Mouse (Mus musculus) hindbrain, embryonic 13.5 days (tissue): ENCODE data around the gene Per1. TPM values are rescaled to one million over a fixed set of nuclear protein-coding genes. Genes with fewer than 3 reads are reported as not detected.

Experiments used
- ATAC-seq: fragments of 200-750 bp; cut with Nextera tagmentation; 2 replicates; pipeline ENCODE4 v1.8.0; 2017; ENCODE audit warnings: moderate TSS enrichment; ENCODE audit not compliant: low FRiP score
- H3K27ac ChIP-seq: fragments of 300-500 bp; sonication (generic); 2 replicates; pipeline ENCODE4 v1.5.1; 2015; ENCODE audit warnings: inconsistent platforms, mild to moderate bottlenecking, moderate library complexity
- H3K27me3 ChIP-seq: fragments of 300-500 bp; sonication (generic); 2 replicates; pipeline ENCODE4 v1.6.1; 2015; ENCODE audit warnings: mild to moderate bottlenecking, inconsistent platforms
- H3K36me3 ChIP-seq: fragments of 300-500 bp; sonication (generic); 2 replicates; pipeline ENCODE4 v1.6.1; 2015; ENCODE audit warnings: mild to moderate bottlenecking, inconsistent platforms
- H3K4me1 ChIP-seq: fragments of 300-500 bp; sonication (generic); replicated peaks from 2 replicates; pipeline ENCODE4 v1.6.1; 2015; ENCODE audit warnings: inconsistent platforms
- H3K4me2 ChIP-seq: fragments of 300-500 bp; sonication (generic); 2 replicates; pipeline ENCODE4 v1.6.1; 2015; ENCODE audit warnings: inconsistent platforms, mild to moderate bottlenecking, moderate library complexity
- H3K4me3 ChIP-seq: fragments of 300-500 bp; sonication (generic); 2 replicates; pipeline ENCODE4 v1.5.1; 2015; ENCODE audit warnings: mild to moderate bottlenecking, inconsistent platforms
- H3K9ac ChIP-seq: fragments of 300-500 bp; sonication (generic); 2 replicates; pipeline ENCODE4 v1.6.1; 2015; ENCODE audit warnings: mild to moderate bottlenecking, inconsistent platforms
- H3K9me3 ChIP-seq: fragments of 300-500 bp; sonication (generic); 2 replicates; pipeline ENCODE4 v1.6.1; 2016; ENCODE audit warnings: inconsistent platforms
- WGBS: fragments of 180-500 bp; shearing (Covaris S2); methylation state at CpG from one replicate; pipeline ENCODE4 v1.1.7; 2015; 5-methylcytosine and 5-hydroxymethylcytosine counted together
- polyA plus RNA-seq: library from polyadenylated mRNA; unstranded; fragments of >200 nt; fragmentation: Nextera tagmentation; extraction: Ambion mirVana; gene quantifications from 2 replicates; pipeline ENCODE4 v1.2.1, GENCODE M21; 2015

Per1 gene
- polyA plus RNA-seq, 1 experiment from 2014 or later = 9.4 TPM

DNA sequence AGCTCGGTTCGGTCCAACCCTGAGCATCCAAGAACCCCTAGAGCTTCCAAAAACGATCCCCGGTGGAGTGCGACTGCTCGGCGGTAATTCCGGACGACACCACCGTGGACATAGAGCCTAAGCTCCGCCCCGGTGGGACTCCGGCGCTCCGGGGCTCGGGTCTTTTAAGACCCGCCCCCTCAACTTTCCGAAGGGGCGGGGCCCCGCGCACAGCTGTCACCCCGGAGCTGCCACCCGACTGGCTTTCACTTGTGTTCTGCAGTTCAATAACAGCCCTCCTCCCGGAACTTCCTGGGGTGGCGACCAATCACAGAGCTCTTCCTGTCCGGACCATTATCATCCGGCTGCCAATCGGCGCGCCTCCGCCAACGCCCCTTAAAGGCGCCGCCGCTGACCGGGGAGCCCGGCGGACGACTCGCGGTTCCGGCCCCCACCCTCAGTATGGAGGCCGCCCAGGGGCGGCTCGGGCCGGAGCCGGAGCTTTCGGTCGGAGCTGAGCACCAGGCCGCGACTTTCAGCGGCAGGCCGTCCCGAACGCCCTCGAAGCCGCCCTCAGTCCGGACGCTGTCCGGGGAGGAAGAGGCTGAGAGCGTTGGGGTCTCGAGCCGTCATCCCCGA lies 35.6 kb upstream of the Per1 start, which contains the start of gene Borcs6:
Gene Borcs6 (plus strand): TSS at position 361 of the 618 bp plus-strand sequence.
- H3K9me3 ChIP-seq = no peaks in the 10 kb centered on the region
- peak within 1 kb of the TSS; percentile 97 for H3K4me2 ChIP-seq
- H3K27me3 ChIP-seq = no peaks in the 10 kb centered on the region
- peak; percentile 92 for ATAC-seq
- WGBS = 0% methylated on average over 58 of the region's 64 CpGs
- H3K27ac ChIP-seq = peak within 1 kb of the TSS; percentile 94
- peak within 1 kb of the TSS; percentile 90 for H3K9ac ChIP-seq
- H3K36me3 ChIP-seq = no peaks in the 10 kb centered on the region
- peak within 1 kb of the TSS; percentile 63 for H3K4me3 ChIP-seq
- H3K4me1 ChIP-seq = peaks cover 34% of the 10 kb centered on the region

DNA sequence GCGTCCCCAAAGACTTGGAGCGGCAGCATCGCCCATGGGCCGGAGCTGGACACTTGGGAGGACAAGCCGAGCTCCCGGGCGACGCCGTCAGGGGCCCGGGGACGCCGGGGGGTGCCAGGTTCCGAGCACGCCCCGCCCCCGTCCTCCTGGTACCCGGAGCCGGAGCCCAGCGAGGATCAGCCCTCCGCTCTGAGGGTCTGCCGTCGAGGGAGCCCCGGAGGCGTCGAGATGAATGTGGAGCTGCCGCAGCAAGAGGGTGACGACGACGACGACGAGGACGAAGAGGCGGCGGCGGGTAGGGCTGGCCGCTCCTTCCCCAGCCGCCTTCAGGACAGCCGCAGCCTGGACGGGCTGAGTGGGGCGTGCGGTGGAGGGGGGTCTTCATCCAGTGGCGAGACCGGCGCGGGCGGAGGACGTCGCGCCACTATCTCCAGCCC lies 35.0 kb upstream of the Per1 start:
- Histone ChIP-seq H3K36me3 (no peaks in the 10 kb centered on the region), H3K4me3 (peak overlapping the region; percentile 63), H3K4me2 (peak overlapping the region; percentile 97), H3K27me3 (no peaks in the 10 kb centered on the region), H3K27ac (peak overlapping the region; percentile 94), H3K9ac (peak overlapping the region; percentile 90), H3K9me3 (no peaks in the 10 kb centered on the region), H3K4me1 (peaks cover 37% of the 10 kb centered on the region)
- WGBS = under 1% methylated on average over 48 of the region's 49 CpGs
- peak; percentile 34 for ATAC-seq

DNA sequence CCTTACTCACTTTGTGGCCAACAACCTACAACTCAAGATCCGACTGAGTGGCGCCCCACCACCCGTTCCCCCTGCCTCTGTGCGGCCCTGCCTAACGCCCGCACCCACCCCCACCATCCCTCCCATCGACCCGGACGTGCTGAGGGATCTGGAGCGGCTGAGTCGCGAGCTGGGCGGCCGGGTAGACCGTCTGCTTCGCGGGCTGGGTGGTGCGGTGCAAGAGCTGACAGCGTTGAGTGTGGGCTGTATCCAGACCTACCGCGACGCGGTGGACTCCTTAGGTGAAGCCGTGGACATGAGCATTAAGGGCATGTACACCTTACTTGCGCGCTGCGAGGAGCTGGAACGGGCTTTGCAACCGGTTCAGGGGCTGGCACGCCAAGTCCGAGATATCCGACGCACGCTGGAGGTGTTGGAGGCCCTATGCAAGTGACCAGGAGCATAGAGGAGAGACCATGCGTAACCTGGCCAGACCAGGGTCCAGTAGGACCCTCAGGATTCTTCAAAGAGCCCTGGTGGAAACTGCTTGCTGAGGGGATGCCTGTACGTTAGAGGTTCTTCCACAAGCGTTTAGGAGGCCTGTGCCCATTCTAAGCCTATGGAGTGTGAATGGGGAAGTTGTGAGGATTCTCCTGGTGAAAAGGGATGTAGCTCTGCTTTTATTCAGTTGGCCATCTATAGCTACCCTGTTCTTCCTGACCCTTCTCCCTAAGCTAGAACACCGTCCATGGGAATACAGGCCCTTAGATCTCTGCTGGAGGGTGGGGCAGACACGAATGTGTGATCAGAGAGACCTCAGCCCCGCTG lies 34.4 kb upstream of the Per1 start:
- Histone ChIP-seq H3K27ac (peak overlapping the region; percentile 94), H3K9ac (peak overlapping the region; percentile 90), H3K4me3 (peak overlapping the region; percentile 63), H3K36me3 (no peaks in the 10 kb centered on the region), H3K4me2 (peak overlapping the region; percentile 97), H3K9me3 (no peaks in the 10 kb centered on the region), H3K27me3 (no peaks in the 10 kb centered on the region), H3K4me1 (peaks cover 37% of the 10 kb centered on the region)
- peak; percentile 4; the same call in 1 of the 2 replicates for ATAC-seq
- 1% methylated on average over 38 of the region's 40 CpGs for WGBS

DNA sequence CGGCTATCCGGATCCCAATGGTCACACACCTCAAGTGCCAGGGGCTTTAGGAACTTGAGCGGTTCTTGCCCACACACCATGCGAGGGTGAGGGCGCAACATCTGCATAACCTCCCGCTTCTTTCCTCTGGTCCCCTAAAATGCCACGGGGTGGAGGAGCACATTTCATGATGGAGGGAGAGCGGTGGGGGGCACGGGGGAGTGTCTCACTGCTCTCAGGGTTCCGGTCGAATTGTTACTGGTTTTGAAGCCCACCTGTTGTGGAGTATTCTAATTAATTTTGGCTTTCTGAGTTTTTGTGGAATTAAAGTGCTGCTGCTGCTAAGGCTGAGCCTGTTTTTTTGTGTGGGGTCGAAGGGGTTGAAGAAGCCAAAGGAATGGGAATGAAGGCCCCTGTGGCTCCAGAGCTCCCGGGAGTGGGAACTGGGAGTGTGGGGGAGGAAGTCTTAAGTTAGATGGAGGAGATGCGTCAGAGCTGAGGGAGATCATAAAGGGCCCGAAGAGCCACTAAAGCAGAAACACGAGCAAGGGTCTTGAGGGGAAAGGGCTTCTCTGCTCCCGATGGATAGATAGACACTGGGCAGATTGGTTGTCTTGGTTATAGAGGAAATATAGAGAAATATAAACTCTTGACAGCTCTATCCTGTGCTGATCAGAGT lies 33.6 kb upstream of the Per1 start:
- H3K27me3 ChIP-seq = no peaks in the 10 kb centered on the region
- H3K4me1 ChIP-seq = peaks cover 44% of the 10 kb centered on the region
- 6% methylated on average over 17 of the region's 17 CpGs for WGBS
- no peaks in the 10 kb centered on the region for H3K36me3 ChIP-seq
- peak overlapping the region; percentile 63 for H3K4me3 ChIP-seq
- no peaks in the 10 kb centered on the region for H3K9me3 ChIP-seq
- H3K4me2 ChIP-seq = peak overlapping the region; percentile 97
- no peak for ATAC-seq
- H3K9ac ChIP-seq = peak overlapping the region; percentile 90
- H3K27ac ChIP-seq = 0 out of 2 replicates have a peak overlapping the region, but pooled peaks have one; percentile 30

DNA sequence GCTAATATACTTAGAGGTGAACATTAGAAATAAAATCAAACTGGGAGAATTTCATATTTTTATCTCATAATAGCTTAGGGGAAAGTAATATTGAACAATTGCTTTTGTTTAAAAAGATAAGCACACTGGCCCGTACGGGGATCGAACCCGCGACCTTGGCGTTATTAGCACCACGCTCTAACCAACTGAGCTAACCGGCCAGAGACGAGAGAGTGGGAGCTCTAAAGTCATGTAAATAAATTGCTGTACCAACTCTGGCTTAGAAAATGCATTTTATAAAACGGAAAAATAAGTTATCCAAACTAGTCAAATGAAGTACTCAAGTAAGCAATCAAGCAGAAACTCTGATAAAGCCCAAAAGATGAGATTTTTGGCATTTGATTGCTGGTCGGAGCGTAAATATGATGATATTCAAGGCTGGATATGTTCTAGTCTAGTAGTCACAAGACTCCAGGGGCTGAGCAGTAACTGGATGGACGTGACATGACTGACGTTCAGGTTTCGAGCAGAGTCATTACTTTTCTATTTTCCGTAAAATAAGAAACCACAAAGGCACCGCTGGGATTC lies 32.7 kb upstream of the Per1 start:
- peaks cover 51% of the 10 kb centered on the region for H3K4me1 ChIP-seq

DNA sequence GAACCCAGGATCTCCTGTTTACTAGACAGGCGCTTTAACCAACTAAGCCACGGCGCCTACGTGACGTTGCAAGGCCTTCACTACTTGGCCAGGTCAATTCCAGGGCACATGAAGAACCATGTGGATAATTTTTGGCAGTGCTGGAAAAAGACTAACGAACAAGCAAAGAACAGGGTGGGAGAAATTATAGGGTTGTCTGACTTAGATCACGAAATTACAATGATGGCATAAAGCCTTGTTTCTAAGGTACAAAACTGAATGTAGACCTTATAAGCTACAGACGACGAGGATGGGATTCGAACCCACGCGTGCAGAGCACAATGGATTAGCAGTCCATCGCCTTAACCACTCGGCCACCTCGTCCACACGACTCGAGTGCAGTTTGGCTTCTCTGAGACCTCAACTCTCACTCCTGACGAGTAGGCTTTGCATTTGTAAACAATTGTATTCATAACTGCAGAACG lies 32.2 kb upstream of the Per1 start:
- Histone ChIP-seq H3K27me3 (no peaks in the 10 kb centered on the region), H3K4me2 (peak overlapping the region; percentile 81), H3K4me3 (peak overlapping the region; percentile 63), H3K36me3 (no peaks in the 10 kb centered on the region), H3K27ac (peak overlapping the region; percentile 69), H3K9ac (peak overlapping the region; percentile 51; the same call in 1 of the 2 replicates), H3K4me1 (peaks cover 51% of the 10 kb centered on the region), H3K9me3 (no peaks in the 10 kb centered on the region)
- WGBS = under 1% methylated on average over 19 of the region's 19 CpGs
- ATAC-seq = peak; percentile 44

More for the DNA sequence above, 32.7 kb upstream of the Per1 start:
- peak overlapping the region; percentile 97 for H3K4me2 ChIP-seq
- peak overlapping the region; percentile 63 for H3K4me3 ChIP-seq
- WGBS = under 1% methylated on average over 17 of the region's 17 CpGs
- H3K27me3 ChIP-seq = no peaks in the 10 kb centered on the region
- ATAC-seq = no peak
- H3K36me3 ChIP-seq = no peaks in the 10 kb centered on the region
- H3K27ac ChIP-seq = peak overlapping the region; percentile 69
- H3K9ac ChIP-seq = no peak overlapping the region
- H3K9me3 ChIP-seq = no peaks in the 10 kb centered on the region

DNA sequence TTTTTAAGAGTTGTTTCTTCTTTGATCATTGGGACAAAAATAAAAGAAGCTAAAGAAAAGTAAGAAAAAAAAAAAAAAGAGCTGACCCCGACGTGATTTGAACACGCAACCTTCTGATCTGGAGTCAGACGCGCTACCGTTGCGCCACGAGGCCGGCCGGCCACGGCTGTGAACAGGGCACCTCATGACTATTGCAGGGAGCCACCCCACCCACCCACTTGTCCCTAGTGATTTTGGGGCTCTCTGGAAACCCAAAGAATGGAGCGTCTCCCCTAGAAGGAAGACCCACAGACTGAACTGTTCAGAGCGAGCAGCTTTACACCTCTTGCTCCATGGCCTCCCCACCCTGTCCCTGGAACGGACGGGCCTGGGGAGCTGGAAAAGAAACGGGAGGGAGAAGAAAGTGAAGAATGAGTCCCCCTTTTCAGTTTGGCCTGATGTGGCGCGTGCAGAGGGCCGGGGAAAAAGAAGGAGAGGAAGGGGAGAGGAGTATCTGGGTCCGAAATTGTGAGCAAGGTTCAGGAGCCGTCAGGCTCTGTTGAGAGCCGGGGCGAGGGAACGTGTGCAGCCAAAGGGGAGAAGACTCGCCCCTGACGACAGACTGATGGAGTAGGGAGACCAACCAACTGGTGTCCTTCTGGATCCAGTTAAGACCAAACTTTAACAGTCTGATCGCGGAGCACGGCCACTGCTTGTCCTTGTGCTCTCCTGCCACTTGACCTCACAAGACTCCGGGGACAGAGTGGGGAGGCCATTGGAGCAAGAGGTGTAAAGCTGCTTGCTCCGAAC lies 31.4 kb upstream of the Per1 start:
- Histone ChIP-seq H3K4me1 (peaks cover 42% of the 10 kb centered on the region), H3K9me3 (no peaks in the 10 kb centered on the region), H3K9ac (peak overlapping the region; percentile 74), H3K27me3 (no peaks in the 10 kb centered on the region), H3K4me2 (peak overlapping the region; percentile 81), H3K4me3 (peak overlapping the region; percentile 63), H3K36me3 (no peaks in the 10 kb centered on the region), H3K27ac (peak overlapping the region; percentile 69)
- ATAC-seq = 0 out of 2 replicates have a peak, but pooled peaks have one; percentile 22
- under 1% methylated on average over 31 of the region's 31 CpGs for WGBS

DNA sequence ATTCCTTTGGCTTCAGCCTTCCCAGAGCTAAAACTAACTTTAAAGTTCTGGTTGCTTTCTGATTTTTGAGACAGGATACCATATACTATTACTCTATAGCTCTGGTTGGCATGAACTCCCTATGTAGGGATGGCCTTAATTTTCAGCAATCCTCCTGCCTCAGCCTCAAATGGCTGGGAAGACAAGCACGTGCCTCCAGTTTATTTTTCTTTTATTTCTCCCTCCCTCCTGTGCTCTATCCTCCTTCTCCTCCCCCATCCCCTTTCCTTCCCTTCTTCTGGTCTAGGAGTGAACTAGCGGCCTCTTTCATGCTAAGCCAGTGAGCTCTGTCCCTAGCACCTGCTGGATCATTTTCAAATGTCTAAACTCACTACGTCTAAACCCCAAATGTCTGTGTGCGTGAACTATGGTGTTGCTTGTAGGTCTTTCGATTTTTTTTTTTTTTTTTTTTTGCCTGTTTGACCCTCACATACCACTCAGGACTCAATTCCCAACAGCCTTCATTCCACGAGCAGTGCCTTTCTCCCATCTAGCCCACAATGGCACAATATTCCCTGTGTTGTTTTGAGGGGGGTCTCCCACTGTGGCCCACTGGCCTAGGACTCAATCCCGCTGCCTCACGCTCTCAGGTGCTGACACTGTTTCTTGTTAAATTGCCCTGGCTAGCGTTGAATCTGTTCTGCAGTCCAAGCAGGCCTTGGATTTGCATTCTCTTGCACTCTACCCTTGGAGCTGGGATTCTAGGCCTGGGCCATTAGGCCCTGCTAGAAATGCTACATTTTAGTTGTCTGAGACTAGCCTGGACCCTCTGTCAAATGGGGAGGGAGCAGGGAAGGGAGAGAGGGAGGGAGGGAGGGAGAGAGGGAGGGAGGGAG lies 30.5 kb upstream of the Per1 start:
- 48% methylated on average over 9 of the region's 9 CpGs for WGBS
- peak overlapping the region; percentile 63 for H3K4me3 ChIP-seq
- no peaks in the 10 kb centered on the region for H3K36me3 ChIP-seq
- peak overlapping the region; percentile 81 for H3K4me2 ChIP-seq
- peak overlapping the region; percentile 67; the same call in 1 of the 2 replicates for H3K27ac ChIP-seq
- no peaks in the 10 kb centered on the region for H3K9me3 ChIP-seq
- peaks cover 40% of the 10 kb centered on the region for H3K4me1 ChIP-seq
- no peaks in the 10 kb centered on the region for H3K27me3 ChIP-seq
- peak overlapping the region; percentile 74; the same call in 1 of the 2 replicates for H3K9ac ChIP-seq
- no peak for ATAC-seq

DNA sequence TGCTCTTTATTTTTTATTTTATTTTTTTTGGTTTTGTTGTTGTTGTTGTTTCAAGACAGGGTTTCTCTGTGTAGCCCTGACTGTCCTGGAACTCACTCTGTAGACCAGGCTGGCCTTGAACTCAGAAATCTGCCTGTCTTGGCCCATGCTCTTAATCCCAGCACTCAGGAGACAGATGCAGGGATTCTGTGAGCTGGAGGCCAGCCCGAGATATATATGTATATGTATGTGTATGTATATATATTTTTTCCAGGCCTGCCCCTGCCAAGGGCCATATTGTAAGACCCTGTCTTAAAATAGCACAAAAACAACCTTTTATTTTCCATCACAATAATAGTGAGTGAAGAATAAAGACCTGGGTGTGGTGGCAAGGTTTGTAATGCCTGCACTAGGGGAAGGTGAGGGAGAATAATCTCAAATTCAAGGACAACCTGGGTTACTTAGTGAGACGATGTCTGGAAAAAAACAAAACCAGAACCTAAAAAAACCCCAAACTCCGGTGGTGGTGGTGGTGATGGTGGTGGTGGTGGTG lies 29.6 kb upstream of the Per1 start:
- H3K4me3 ChIP-seq = peak overlapping the region; percentile 44
- no peaks in the 10 kb centered on the region for H3K27me3 ChIP-seq
- no peaks in the 10 kb centered on the region for H3K9me3 ChIP-seq
- WGBS = 61% methylated on average over 3 of the region's 3 CpGs
- H3K4me1 ChIP-seq = peaks cover 42% of the 10 kb centered on the region
- H3K27ac ChIP-seq = no peak overlapping the region
- H3K9ac ChIP-seq = peak overlapping the region; percentile 71; the same call in 1 of the 2 replicates
- no peaks in the 10 kb centered on the region for H3K36me3 ChIP-seq
- no peak for ATAC-seq
- peak overlapping the region; percentile 81 for H3K4me2 ChIP-seq

DNA sequence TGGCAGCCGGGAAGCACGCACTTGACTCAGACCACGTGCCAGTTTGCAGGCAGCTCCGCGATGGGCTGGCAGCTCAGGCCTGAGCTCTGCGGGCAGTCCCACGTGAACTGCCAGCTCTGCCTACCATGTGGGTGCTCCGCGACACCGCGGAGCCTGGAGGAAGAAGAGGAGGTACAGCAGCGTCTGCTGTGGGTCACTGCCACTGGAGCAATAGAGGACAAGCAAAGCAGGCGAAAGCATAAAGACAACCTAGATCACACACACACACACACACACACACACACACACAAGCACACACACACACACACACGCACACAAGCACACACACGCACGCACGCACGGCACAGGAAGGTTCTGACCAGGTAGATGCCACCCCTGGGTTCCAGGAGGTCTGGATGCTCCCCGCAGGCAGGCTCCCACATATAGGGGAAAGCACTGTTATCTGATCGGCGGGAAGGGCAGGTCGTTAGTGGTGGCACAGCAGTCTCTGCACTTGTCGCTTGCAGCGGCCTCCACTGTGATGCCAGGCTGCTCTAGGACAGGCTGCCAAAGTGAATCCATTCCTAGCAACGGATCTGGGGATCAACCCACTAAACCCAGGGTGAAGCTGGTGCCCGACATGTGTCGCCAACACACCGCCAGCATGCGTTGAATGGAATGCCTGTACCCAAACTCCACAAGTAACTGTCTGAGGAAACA lies 28.7 kb upstream of the Per1 start:
- Histone ChIP-seq H3K4me2 (peak overlapping the region; percentile 81), H3K4me1 (peaks cover 37% of the 10 kb centered on the region), H3K9me3 (no peaks in the 10 kb centered on the region), H3K27ac (no peak overlapping the region), H3K27me3 (no peaks in the 10 kb centered on the region), H3K36me3 (no peaks in the 10 kb centered on the region), H3K4me3 (peak overlapping the region; percentile 44), H3K9ac (peak overlapping the region; percentile 71)
- under 1% methylated on average over 29 of the region's 29 CpGs for WGBS
- ATAC-seq = no peak
